Mouse (Mus musculus) layer of hippocampus, adult 11-12 months (tissue): ENCODE results near the gene Ptprd.
"Not testable (repeated sequence)": the region's sequence is repeated elsewhere in the genome, so short reads cannot be mapped to it uniquely, and the experiment has no call there.

Source experiments
- DNase-seq: peaks from one replicate; pipeline ENCODE4 v3.0.0; 2022; ENCODE audit warnings: low spot score

The Ptprd gene

DNA sequence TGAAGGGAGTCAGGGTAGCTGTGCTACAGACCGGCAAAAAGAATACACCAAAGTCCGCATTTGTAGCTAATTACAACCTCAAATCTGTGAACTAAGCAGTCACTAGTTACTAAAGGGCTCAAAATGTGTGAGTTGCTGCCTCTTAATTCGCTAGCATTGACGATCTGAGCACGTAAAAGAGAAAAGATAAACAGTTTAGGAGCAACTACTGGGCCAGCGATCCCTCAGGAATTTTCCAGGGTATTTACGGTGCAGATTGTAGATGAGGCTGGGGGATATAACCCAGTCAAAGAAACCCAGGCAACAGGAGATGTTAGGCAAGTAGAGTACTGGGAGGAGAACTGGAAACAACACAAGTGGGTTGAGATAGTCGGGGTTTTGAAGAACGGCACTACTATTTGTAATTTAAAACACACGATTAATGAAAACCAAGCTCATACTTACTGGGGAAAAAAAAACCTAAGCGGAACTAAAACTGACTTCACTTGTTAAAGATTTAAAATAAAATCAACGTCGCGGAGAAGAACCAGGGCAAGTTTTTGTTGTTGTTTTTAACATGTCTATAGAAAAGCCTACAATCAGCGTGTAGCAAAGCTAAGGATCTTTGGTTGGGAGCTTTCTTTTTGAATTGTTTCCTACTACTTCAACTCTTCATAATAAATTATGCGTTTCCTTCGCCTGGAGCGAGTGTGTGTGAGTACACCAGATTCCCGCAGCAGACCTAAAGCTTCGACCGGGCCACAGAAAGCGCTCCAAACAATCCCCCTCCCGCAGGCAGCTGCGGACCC lies 1762.9 kb downstream of the Ptprd start:
- DNase-seq = peak; percentile 10

DNA sequence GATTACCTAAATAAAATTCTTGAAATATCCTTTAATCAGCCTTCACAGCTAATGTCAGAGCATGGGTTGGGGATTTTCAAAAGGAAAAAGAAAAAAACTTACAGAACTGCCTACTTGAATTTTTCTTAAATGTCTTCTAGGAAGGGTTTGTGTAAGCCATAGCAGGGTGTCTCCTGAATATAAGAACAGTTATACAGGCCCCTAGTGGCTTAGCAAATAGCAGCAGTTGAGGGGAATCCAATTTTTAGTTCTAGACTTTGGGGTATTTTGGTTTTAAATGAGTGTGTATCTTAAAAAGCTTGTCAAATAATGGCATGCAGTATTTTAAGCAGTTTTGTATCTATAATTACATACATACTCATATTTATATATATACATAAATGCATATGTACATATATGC lies 1764.4 kb downstream of the Ptprd start:
- DNase-seq = no peak

DNA sequence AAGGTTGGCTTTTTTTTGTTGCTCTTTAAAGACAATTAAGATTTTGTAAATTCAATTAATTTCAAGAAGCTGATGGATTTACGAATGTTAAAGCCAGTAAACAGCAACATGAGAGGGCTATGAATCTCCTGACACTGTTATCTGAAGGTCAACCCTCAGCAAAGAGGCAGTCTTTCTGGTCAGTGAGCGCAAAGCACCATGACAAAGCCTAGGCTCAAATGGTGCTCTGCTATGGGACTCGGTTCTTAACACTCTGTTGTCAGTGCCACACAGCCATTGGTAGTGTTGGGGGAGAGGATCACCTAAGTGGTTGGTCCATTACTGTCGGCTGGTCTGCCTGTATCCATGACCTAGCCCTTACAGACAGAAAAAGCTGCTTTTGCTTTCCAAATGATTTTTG lies 1767.0 kb downstream of the Ptprd start:
- no peak for DNase-seq

GRCm38 (mm10) chr4:76443553-76443952 lies 1768.2 kb downstream of the Ptprd start:
- DNase-seq = no peak

- DNase-seq = no peak
Measured at GRCm38 (mm10) chr4:76440791-76441364, 1770.9 kb downstream of the Ptprd start.

DNA sequence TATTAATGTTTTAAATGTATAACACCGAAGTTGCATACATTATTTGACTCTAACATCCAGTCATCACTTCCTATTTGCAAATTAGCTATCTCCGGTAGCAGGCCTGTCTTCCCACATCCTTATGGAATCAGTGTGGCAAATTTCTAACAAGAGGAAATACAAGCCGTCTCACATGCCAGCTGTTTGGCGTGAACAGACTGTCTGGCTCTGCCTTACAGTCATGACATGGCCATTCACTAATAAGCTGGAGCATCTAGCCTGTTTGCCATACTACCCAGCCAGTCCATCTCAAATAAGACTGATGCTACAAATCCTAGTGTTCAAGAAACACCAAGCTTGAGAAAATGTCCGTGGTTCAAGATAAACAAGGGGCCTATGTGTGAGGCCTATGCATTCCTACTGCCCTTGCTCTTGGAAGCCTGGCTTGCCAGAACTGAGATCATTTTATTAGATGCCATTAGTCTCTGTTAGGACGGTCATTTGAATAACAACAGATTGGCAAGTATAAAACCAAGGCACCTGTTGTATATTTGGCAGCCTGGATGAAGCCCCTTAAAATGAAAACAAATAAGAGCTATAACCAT lies 1773.2 kb downstream of the Ptprd start:
- no peak for DNase-seq

- DNase-seq = no peak
Measured at GRCm38 (mm10) chr4:76438068-76438467, 1773.7 kb downstream of the Ptprd start.

DNA sequence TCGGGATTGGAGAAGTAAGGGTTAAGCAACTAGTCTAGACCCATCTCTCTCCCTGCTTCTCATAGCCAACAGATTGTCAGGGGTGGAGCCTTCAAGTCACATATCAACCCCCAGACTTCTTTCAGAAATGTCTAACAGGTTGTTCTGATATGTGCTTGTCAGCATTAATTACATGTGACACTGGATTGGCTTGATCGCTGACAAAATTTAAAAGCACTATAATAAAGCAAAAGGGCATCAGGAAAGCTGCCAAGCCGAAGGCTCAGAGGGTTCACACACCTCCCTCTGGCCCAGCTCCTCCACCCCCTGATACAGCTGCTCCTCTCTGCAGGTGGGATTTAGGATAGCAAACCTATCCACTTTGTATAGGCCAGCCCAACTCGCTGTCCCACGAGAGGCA lies 1775.8 kb downstream of the Ptprd start:
- DNase-seq = no peak

DNA sequence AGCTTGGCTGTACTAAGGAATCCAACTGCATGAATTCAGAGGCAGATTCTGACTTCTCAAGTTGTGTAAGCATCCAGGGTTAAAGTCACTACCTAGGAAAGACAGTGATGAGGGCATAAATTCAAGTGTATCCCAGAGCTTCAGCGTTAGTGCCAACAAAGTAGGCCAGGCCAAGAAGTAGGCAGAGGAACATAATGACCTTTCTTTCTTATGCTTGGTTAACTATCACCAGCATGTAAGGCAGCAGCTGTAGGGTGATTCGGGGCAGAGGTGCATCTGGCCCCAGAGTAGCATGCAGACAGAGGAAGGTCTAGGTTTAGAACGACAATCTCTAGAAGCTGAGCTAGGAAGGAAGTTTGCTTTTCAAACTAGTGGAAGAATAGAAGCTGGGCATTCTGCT lies 1782.0 kb downstream of the Ptprd start:
- DNase-seq = no peak

GRCm38 (mm10) chr4:76427036-76427435 lies 1784.7 kb downstream of the Ptprd start:
- DNase-seq = not testable (repeated sequence)

- DNase-seq = no peak
Measured at GRCm38 (mm10) chr4:76425230-76425575, 1786.6 kb downstream of the Ptprd start.

DNA sequence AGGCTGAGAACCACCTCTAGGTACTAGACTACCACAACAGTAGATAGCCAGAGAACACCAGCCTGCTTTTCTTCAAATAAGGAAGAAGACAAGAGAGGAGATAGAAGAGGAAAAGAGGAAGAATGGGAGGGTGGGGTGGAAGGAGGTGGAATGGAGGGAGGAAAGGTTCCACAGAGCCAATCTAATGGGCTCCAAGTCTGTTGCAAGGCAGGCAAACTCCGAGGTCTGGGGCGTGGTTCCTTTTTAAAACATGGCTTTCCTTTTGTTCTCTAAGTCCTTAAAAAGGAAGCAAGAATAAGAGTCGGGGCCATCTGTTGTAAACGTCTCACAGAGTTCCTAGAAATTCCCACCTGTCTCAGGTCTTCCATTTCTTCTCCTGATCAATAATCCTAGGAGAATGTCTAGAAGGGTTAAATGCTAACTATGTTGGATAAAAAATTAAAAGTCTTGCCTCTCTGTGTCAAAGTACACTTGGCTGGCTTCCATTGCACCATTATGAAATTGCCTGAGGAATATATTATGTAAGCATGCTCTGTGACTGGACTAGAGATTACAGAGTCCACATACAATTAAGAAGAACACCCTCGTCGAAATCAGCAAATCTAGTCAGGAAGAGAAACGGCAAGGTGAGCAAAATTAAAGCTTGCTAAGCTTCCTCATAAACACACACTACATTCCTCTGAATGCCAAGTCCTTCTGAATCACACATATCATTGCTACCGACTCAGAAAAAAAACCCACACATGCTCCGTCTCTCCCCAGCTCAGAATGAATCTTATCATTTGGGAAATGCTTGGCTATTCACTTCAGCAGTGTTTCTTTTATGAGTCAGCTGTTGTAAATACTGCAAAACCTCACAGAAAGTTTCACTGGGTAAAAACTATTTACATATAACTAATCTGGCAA lies 1787.2 kb downstream of the Ptprd start:
- DNase-seq = no peak

DNA sequence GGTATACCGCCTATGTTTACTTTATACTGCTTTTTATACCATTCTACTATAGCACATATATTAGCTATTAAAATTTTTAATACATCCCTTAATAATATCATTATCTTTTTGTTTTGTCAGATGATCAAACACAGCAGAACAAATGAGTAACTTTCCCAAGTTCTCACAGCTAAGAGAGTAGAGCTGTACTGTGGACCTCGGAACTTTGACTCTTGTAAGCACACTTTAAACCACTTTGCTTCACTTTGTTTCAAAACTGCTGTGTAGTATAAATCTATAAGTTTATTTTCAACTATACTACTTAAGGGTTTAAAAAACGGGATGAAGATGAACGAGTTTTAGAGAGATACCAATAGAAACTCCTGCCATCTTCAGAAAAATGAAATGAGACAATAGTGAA lies 1789.6 kb downstream of the Ptprd start:
- no peak for DNase-seq

GRCm38 (mm10) chr4:76419641-76420040 lies 1792.1 kb downstream of the Ptprd start:
- DNase-seq = no peak

- no peak for DNase-seq
Measured at GRCm38 (mm10) chr4:76417676-76418075, 1794.1 kb downstream of the Ptprd start.

GRCm38 (mm10) chr4:76415624-76416023 lies 1796.1 kb downstream of the Ptprd start:
- no peak for DNase-seq

- no peak for DNase-seq
Measured at GRCm38 (mm10) chr4:76414591-76414990, 1797.2 kb downstream of the Ptprd start.

DNA sequence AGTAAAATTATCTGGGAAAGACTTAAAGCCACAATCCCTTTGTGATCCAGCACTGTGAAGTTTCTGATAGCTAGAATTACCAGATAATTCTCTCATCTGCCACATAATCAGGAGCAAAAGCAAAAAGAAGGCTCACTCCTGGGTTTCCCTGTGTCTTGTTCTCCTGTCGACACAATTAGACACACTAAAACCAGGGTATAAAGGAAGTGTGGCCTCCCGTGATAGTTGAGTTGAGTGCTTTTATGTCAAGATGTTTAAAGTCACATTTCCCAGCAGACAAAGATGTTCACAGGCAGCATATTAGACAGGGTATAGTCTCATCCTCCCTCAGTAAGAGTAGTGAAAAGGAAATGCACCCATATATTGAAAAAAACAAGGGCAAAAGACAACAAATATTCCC lies 1801.7 kb downstream of the Ptprd start:
- DNase-seq = no peak

- DNase-seq = no peak
Measured at GRCm38 (mm10) chr4:76409159-76409558, 1802.6 kb downstream of the Ptprd start.

GRCm38 (mm10) chr4:76405862-76406454 lies 1805.8 kb downstream of the Ptprd start:
- no peak for DNase-seq

DNA sequence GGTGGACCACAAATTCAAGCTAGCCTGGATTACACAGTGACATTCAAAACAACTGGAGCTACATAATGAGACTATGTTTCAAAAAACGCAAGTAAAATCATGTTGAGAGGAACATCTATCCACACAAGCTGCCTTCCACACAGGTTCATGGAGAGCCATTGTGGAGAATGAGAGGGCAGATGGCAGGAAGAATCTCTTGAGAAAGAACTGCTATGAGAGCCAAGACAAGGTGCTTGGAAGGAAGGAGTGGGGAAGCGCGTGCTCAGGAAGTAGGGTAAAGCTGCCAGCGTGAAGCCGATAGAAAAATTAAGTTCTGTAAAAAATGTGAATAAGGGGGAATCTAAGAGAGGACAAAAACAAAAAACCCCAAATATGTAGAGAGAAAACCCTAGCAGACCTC lies 1808.5 kb downstream of the Ptprd start:
- no peak for DNase-seq

DNA sequence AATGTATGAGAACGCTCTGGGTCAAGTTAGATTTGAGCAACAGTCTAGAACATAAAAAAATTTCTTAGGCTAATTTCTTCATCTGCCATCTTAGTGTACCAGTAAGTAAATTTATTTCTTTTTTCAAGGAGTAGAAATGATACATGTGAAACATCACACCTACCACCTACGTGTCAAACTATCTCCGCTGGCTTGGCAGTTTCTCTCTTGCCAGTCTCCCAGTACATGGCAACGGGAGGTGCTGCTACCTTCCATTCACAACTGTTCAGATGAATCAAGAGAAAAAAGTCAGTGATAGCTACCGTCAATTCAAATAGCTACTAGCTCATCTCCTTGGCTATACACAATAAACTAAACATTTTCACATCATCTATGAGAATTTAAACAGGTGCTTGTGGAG lies 1823.9 kb downstream of the Ptprd start:
- no peak for DNase-seq
